Mouse (Mus musculus) heart, postnatal 10 days (tissue): ENCODE data around the gene Ly6g6f. TPM values are rescaled to one million over a fixed set of nuclear protein-coding genes. Genes with fewer than 3 reads are reported as not detected.
"Not testable (repeated sequence)": the region's sequence is repeated elsewhere in the genome, so short reads cannot be mapped to it uniquely, and the experiment has no call there.

Experiments used
- DNase-seq, 2 experiments: peaks; one replicate each; pipeline ENCODE4 v3.0.0; 2021
- intact Hi-C: fragments of 180-260 bp; cut with DNase I; formaldehyde crosslinking; loops from one replicate; pipeline ENCODE4 v1.15.1; 2025
- total RNA-seq, 2 experiments: library from RNA; stranded (reverse); gene quantifications; 2 replicates each; pipeline ENCODE4 v1.2.3; 2021

The Ly6g6f gene
- not detected for total RNA-seq

DNA sequence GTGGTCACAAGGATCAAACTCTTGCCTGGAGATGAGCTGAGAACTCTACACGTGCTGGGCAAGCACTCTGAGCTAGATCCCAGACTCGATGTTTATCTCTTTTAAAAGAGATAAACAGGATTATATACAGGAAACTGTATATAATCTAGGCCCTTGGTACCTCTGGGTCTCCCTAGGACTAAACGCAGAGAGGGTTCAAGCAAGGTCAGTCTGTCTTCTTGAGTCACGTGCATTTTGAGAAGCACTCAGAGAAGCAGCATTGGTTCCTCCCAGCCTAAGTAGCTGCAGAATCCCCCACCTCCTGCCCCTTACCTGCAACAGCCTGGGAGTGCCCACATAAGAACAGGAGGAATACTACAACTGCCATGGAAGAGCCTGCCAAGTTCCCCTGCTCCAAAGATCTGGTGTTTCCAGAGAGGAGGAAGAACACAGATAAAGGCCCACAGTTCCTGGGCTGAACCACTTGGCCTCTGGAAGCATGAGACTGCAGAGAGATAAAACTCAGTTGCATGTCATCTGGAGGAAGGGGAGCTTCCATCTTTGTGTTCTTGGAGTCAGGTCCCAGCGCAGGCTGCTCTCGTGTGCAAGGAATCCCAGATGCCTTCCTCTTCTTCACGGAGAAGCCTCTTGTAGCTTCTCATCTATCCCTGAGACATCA, at the start of gene Ly6g6f:
Gene Ly6g6f, minus strand, starts transcription at position 403 of the 658 bp plus-strand sequence.
- intact Hi-C loops, result no loop called here
- DNase-seq, result no peak

DNA sequence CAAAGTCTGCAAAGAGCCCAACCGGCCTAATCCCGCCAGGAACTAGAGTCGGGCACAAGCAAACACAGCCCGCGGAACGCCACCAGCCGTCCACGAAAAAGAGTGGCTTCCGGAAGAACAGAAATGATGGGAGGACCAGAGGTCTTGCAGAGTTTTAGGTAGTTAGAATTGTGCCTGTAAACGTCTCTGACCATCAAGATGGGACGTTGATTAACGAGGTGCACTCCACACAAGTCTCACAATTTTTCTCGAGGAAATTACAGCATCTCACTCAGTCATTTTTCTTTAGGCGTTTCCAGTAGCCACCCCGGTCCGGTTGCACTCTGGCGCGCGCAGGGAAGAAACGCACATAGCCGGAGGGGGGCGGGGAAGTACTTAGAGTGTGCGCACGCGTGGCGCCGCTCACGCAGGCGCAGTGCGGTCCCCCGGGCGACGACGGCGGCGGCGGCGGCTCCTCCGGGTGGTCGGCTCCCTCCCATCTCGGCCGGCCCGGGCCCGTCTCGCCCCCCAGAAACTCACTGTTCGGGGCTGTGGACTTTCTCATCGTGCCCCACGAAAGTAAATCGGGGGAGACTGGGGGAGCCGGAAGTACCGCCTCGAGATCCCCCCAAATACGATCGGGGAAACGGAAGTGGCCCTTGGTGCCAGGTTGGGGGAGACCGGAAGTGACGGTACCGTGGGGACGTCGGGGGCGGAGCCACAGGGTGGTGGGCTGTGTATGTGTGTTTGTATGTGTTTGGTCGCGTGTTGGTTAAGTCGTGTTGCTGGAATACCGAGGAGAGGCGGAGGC, 49.6 kb upstream of the Ly6g6f start, which contains the start of gene Bag6:
Gene Bag6, plus strand, starts transcription at position 378 of the 790 bp plus-strand sequence.
- DNase-seq, result peak; percentile 96
- intact Hi-C loops, result no loop called here

DNA sequence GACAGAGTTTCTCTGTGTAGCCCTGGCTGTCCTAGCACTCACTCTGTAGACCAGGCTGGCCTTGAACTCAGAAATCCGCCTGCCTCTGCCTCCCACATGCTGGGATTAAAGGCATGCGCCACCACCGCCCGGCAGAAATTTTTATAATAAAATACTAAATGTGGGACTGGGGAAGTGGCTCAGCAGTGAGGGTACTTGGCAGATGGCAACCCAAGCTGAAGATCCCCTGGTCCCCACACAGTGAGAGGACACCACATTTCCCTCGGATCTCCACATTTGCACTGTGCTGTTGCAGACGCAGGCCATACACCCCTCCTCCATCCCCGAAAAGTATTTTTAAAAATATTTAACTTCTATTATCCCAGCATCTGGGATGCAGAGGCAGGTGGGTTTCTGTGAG, 48.1 kb upstream of the Ly6g6f start:
- intact Hi-C loops, result no loop called here

DNA sequence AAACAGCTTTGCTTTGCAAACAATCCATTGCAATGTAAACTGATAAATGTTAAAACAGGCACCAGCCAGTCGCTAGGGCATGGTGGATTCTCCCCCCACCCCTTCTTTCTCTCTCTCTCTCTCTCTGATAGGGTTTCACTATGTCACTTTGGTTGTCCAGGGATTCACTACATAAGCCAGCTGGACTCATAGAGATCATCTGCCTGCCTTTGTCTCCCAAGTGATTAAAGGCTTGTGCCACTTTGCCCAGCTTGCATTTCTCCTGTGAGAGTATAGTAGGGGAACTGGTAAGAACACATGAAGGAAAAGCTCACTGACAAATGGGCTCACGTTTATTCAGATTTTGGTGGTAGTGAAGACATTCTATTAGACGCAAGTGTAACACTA, 46.8 kb upstream of the Ly6g6f start:
- DNase-seq, result no peak
- intact Hi-C loops, result no loop called here

More for the DNA sequence above, 48.1 kb upstream of the Ly6g6f start:
- DNase-seq, result no peak

DNA sequence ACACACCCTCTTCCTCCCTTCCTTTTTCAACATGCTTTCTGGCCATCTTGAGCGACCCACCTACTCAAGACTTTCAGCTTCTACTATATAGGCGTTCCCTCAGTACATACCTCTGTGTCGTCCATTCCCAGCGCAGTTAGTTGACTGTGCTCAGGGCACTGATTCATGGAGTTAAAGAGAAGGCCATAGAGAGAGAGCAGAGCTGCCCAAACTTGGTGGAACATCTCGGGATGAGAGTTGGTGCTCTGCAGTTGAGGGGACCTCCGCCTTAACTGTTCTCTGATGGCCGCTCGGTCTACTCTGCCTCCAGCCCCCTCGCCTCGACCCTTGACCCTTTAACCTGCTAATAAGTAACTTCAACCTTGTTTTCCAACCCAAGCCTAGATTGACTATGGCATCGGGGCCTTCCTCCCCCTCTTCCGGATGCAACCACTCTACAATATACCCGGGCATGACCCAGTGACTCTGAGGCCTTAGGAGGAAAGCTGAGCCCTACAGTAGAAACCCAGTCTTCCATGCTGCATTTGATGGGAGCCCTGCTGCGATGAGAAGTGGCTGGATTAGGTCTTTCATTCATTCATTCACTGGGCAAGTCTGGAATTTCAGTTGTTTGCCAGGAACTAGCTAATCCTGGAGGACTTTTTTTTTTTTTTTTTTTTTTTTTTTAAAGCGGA, 46.2 kb upstream of the Ly6g6f start, which contains the start of gene Apom:
Gene Apom, minus strand, starts transcription at position 551 of the 674 bp plus-strand sequence.
- intact Hi-C loops, result no loop called here
- DNase-seq, result no peak

DNA sequence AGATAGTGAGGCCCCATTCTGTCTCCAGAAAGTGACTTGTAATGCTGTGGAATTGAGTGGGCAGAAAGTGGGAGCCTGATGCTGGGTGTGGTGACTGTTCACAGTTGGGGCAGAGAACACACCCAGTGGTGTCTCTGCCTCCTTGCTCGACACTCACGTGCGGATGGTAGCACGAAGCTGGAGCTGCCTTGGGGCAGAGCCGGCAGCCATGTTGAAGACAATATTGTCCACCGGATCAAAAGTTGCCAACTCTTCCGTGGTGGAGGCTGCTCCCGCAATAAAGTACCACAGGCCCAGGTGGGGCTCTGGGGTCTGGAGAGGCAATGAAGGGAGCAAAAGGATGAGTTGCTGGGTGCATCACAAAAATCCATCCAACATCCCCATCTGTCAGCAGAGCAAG, 45.6 kb upstream of the Ly6g6f start:
- no peak for DNase-seq

DNA sequence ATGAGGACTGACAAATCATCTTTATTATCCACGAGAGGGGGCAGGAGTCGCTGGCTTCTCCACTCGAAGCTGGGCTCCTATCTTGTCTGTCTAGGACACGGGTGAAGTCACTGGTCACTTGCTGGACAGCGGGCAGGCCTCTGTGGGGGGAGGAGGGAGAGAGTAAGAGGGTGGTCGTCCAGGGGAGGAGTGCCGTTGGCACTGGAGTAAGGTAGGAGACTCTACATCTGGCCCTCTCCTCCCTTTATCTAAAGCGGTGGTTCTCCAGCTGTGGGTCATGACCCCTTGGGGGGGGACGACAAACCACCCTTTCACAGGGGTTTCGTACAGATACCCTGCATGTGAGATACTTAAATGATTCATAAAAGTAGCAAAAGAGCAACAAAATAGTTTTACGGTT, 43.6 kb upstream of the Ly6g6f start:
- intact Hi-C loops, result loop anchor here (5.0 kb wide), 1 partner anchor 33 kb away; the partner anchor contains the start of gene Prrc2a
- no peak for DNase-seq

More for the DNA sequence above, 45.6 kb upstream of the Ly6g6f start:
- intact Hi-C loops, result no loop called here

DNA sequence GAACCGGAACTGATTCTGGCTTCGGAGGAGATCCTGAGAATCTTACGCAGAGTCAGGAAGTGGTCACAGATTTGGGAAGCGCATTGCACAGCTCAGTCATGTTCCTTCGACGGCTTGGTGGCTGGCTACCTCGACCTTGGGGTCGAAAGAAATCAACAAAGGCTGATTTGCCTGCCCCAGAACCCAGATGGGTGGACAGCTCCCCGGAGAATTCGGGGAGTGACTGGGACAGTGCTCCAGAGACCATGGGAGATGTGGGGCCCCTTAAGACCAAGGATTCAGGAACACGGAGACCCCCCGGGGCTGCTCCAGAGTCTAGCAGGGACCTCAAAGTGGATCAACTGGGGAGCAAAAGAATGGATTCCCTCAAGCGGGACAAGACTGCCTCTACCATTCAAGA, 41.6 kb upstream of the Ly6g6f start:
- DNase-seq, result no peak
- intact Hi-C loops, result loop anchor here (5.0 kb wide), 1 partner anchor 35 kb away; the partner anchor contains the start of gene Prrc2a

DNA sequence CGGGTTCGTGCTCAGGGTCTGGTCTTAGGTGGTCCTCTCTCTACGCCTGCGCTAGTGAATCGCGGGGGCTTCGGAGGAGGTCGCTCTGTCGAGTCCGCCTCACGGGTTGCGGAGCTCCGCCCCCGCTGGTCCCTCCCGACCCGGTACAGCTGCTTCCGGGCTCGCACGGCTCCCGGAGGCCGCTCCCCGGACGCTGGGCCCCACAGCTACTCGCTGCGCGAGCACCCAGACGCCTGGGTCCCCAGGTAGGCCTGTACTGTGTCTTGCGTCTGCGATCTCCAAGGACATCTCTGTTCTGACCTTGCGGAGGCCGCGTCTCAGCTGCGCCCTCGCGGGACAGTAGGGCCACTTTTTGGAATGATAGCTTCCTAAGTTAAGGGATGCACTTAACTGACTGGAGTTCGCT, 40.8 kb upstream of the Ly6g6f start, which contains the start of gene D17H6S53E:
Gene D17H6S53E, plus strand, starts transcription at position 168 of the 406 bp plus-strand sequence.
- intact Hi-C loops, result loop anchor here (5.0 kb wide), 1 partner anchor 36 kb away; the partner anchor contains the start of gene Prrc2a
- DNase-seq, result peak; percentile 83 to 84

DNA sequence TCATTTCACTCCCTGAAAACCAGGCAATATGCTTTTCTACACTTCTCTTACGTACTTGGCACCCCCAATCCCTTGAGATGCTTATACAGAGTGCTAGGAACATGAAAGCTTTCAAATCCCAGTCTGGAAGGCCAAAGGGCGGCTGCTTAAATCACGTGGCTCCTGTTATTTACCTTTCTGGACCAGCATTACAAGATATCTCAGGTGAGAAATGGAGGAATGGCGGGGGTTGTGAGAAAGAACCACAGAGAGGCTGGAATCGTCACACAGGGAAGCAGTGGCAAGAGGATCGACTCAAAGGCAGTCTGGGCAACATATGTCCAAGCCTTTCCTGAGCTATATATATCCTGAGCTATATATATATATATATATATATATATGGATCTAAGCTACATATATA, 40.2 kb upstream of the Ly6g6f start:
- intact Hi-C loops, result loop anchor here (5.0 kb wide), 1 partner anchor 37 kb away; the partner anchor contains the start of gene Prrc2a
- DNase-seq, result no peak

DNA sequence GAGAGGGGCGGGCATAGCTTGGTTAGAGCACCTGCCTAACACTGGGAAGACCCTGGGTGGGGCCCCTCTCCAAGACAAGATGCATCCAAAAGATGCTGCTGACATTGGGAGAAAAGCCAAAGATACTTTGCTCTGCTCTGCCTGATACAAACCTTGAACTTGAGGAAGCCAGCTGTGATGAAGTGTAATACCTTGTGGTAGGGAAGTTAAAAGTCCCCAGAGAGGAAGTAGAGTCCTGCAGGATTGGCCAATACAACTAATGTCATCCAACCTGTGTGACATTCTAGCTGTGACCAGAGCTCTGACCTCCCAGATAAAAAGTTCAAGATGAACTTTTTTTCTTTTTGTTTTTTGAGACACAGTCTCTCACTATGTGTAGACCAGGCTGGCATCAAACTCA, 39.7 kb upstream of the Ly6g6f start:
- intact Hi-C loops, result loop anchor here (5.0 kb wide), 1 partner anchor 37 kb away; the partner anchor contains the start of gene Prrc2a

DNA sequence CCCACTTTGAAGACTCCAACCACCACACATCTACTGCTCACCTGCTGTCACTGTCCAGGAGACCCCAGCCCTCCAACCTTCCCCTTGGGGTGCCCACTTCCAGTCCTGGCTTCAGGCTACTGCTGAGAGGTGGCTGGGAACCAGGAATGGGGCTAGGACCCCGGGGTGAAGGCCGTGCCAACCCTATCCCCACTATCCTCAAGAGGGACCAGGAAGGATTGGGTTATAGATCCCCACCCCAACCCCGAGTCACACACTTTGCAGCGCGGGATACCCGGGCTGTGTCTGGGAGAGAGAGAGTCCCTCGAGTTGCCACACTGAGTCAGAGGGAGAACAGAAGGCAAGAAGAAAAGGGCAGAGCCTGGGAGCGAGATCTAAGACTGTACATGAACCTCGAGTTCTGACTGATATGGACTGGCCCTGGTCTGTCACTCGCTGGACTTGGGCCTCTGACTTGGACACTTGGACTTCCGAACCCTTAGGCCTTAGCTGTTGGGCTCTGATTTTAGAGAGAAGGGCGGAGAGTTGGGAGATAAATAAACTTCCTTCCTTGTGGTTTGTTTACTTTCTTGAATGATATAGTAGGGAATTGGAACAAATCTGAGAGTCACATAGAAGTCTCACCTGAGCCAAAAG, 39.0 kb upstream of the Ly6g6f start:
- intact Hi-C loops, result loop anchor here (5.0 kb wide), 1 partner anchor 113 kb away; the partner anchor contains the start of gene Nfkbil1
- DNase-seq, result not testable (repeated sequence)

More for the DNA sequence above, 39.7 kb upstream of the Ly6g6f start:
- no peak for DNase-seq

DNA sequence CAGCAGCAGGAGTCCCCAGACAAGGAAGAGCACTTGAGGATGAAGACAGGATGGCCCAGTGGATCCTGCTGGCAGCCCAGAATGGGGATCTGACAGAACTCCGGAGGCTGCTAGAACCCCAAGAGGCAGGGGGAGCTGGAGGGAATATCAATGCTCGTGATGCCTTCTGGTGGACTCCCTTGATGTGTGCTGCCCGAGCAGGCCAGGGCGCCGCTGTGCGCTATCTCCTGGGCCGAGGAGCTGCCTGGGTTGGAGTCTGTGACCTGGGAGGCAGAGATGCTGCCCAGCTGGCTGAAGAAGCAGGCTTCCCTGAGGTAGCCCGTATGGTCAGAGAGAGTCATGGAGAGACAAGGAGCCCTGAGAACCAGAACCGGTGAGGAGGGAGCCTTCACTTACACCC, 37.9 kb upstream of the Ly6g6f start:
- DNase-seq, result not testable (repeated sequence)
- intact Hi-C loops, result loop anchor here (5.0 kb wide), 1 partner anchor 114 kb away; the partner anchor contains the start of gene Nfkbil1

DNA sequence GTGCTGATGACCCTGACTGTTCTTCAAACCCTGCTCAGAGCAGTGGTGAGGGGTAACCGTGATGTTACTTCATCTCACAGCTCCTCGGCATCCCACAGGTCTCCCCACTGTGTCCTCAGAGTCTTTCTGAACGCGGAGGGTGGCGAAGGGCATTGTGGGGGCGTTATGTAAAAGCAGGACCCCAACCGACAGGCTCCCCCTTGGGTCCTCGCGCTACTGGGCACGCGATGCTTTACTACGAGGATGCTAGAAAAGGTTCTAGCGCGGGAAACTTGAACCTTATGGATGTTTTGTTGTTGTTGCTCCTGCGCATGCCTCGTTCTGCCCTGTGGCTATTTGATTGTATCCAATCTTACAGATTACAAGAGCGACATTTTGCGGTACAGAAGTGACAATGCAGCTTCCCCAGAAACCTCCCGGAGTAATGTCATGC, 36.5 kb upstream of the Ly6g6f start, which contains the start of gene Csnk2b:
Gene Csnk2b, minus strand, starts transcription at position 183 of the 433 bp plus-strand sequence.
- peak; percentile 58 to 72 for DNase-seq
- intact Hi-C loops, result loop anchor here (2.0 to 5.0 kb wide), 2 partner anchors 31 to 115 kb away; partner anchors contain the start of gene Nfkbil1

DNA sequence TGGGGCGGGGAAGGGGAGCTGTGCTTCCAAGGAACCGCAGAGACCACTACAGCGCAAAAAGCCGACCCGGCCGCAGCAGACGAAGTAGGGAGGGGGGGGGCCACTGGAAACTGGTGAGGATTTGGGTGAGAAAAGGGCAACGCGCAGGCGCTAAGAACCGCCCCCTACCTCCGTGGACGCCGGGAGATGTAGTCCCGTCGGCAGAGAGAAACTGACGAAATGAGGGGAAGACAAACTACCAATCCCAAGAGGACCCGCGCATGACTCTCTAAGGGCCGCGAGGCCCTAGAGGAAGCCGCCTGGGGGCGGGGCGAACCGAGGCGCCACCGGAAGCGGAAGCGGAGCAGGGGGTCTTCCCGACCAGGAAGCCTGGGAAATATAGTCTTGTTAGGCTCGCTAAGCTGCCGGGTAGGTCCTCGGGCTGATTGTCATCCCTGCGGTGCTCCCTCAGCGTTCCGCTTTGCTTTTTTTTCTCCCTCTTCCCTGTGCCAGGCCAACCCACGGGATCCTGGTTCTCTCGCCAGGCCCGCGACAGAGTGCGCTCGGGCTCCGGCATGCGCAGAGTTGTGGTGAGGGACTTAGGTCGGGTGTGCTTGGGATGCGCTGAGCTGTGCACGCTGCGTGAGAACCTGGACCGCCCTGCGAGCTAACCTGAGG, 35.9 kb upstream of the Ly6g6f start, which contains the start of gene Gpank1:
Gene Gpank1, plus strand, starts transcription at position 313 of the 657 bp plus-strand sequence.
- peak; percentile 99 for DNase-seq
- intact Hi-C loops, result loop anchor here (2.0 to 5.0 kb wide), 2 partner anchors 30 to 116 kb away; partner anchors contain the start of gene Nfkbil1

DNA sequence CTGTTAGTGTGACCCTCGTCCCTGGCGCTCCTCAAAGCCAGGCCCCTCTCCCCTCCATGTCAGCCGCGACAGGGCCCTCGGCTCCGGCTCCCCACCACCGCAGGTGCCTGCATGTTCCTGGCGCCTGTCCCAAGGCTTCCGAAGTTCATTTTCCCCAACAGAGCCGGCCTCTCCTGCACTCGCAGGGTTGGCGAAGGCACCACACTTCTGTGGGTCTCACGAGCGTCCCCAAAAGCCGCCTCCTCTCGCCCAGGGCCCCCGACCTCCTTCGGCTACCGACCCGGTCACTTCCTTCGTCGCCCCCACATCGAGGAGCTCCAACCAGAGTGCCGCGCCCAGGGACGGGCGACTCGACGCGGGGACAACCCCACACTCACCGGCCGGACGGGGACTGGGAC, 35.3 kb upstream of the Ly6g6f start:
- no peak for DNase-seq
- intact Hi-C loops, result loop anchor here (2.0 to 5.0 kb wide), 2 partner anchors 30 to 117 kb away; partner anchors contain the start of gene Nfkbil1

DNA sequence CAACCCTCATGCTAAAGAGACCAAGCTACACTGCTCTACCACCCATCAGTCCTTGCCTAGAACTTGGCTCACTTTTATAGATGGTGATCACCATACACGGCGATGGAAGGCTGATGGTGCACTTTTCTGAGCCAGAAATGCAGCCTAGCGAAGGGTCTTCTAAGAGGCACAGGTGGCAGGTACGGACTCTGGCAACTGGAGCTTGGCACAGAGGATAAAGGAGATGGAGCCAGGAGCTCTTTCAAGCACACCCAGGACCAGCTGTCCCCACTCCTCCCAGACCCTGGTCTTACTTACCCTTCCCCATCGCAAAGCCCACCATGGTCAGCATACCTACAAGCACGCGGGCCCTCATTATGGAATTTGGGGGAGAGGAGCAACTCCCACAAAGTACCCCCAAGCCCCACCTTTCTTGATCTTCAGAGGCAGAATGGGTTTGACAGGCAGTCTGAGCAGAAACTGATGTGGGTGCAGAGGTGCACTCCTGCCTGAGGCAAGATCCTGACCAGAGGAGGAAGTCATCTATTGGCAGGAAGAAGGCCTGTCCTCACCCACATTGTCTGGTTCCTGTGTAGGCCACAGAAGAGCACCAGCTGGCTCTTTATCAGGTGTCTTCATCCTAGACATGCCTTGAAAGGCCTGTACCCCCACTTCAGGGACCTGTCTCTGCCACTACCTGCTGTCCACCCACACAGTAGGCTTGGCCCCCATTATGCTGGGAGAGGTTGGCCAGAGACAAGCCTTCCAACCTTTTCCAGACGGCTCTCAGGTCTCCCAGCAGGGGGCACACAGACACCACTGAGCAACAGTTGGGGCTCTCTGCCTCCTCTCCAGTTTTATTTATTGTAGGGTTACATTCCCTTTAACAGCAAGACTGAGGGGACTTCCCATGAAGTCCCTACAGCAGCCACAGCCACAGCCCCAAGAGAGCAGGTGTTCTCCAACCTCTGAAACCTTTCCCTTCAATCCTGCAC, 29.9 kb upstream of the Ly6g6f start, which contains the start of gene Ly6g5b:
Gene Ly6g5b, minus strand, starts transcription at position 383 of the 974 bp plus-strand sequence.
- intact Hi-C loops, result no loop called here
- peak in 1 of 2 experiments; percentile 49 for DNase-seq

DNA sequence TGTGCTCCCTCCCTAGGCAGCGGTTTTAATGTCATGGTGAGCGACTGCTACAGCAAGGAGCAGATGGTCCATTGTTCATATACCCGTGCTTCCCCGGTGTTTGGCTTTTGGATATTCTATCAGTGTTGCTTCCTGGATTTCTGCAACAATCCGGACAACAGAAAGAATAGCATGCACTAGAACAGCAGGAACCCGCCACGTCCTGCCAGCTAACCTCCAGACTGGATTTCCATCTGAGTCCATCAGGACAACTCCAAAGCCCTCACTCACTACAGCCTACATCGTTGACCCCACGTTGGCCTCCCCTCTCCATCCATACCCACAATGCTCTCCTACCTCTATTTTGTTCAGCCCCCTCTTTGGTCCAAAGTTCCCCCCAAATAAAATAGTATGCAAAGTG, 26.4 kb upstream of the Ly6g6f start:
- DNase-seq, result no peak
- intact Hi-C loops, result no loop called here
